Mouse (Mus musculus): Measurements from ENCODE around the gene Dtwd1. TPM values are rescaled to one million over a fixed set of nuclear protein-coding genes. Genes with fewer than 3 reads are reported as not detected.

Dtwd1 gene
- 6.8 TPM for polyA plus RNA-seq (2017; shearing (Covaris generic))

DNA sequence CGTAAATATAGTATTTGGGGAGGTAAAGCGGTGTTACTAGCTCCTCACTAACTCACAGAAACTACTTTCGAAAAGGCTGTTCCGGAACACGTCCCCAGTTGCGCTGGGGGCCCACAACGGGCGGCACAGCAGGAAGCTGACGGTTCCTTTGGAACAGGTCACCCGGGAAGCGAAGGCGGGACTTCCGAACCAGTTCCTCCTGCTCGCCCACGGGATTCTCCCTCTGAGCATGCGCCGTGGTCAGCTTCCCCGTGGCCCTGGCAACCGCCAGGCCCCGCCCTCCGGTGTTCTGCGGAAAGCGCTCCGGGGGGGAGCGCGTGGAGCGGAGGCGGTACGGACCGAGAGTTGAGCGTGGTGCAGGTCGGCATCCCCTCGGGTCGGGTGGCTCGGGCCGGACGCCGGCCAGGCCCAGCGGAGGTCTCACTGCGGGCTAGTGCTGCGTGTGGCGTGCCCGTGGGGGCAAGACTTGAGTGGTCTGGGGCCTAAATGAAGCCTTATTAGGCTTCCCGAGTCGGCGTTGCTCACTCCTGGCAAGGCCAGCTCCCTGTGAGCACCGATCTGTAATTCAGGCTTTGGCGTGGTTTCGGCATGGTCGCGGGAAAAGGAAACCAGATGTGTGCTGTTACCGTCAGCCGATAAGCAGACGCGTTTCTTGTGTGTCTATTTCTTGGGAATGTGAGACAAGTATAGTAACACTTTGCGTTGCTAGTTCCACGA lies at the start of gene Dtwd1, which contains the start of gene Fam227b:
TSS of gene Dtwd1 (plus strand) at position 287 of the 717 bp plus-strand sequence.
TSS of gene Fam227b (minus strand) at position 150 of the 717 bp plus-strand sequence.

DNA sequence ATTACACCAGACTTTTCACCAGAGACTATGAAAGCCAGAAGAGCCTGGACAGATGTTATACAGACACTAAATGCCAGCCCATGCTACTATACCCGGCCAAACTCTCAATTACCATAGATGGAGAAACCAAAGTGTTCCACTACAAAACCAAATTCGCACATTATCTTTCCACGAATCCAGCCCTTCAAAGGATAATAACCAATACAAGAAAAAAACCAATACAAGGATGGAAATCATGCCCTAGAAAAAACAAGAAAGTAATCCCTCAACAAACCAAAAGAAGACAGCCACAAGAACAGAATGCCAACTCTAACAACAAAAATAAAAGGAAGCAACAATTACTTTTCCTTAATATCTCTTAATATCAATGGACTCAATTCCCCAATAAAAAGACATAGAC lies 62.9 kb downstream of the Dtwd1 start, which contains the start of gene Gm17555:
TSS of gene Gm17555 (plus strand) at position 301 of the 400 bp plus-strand sequence.

Other genes with a start within 250 kb of the Dtwd1 start
- not detected for gene Fgf7, start 117.5 kb upstream of the Dtwd1 start, polyA plus RNA-seq (2017; shearing (Covaris generic))
- gene Fam227b, start 137 bp upstream of the Dtwd1 start, polyA plus RNA-seq (2017; shearing (Covaris generic)) = not detected
- not detected for gene Gm17555, start 63.0 kb downstream of the Dtwd1 start, polyA plus RNA-seq (2017; shearing (Covaris generic))

Measured in effector memory CD4-positive, alpha-beta T cell, adult 7 months (primary cell).